Mouse (Mus musculus) embryonic stem cell, embryonic (primary cell): ENCODE results near the gene 6430548M08Rik.

Experiments
- CTCF ChIA-PET, 4 experiments: fragments of 300-600 bp in 2 of 4; fragments of 350-600 bp in 2 of 4; sonication (Branson Sonifier 250); formaldehyde crosslinking; loops; one replicate each; lab custom pipeline; 2022; ENCODE audit warnings: inconsistent platforms in 2 of 4; lab: Charles Lee
- POLR2A ChIA-PET, 4 experiments: fragments of 300-600 bp in 2 of 4; fragments of 350-600 bp in 2 of 4; sonication (Branson Sonifier 250); formaldehyde crosslinking; loops; one replicate each; lab custom pipeline; 2022; ENCODE audit warnings: antibody characterized with exemption in 4 of 4, inconsistent platforms in 1 of 4; lab: Charles Lee

The 6430548M08Rik gene

DNA sequence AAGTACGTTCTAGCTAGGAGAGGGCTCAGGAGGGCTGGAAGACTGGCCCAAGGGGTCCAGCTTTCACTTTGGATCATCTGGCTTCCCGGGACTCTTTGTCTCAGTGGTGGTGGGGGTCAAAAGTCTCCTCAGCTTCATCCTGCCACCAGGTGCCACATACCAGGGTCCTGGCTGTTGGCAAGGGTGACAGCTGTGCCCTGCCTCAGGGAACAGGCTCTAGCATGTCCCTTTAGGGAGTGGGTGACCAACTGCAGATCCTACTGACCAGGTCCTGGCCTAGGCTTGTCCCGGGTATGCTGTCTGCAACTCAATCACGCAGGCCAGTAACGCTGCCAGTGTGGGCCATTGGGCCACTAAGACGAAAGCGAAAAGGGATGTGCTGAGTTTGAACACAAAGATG, 98.6 kb downstream of the 6430548M08Rik start:
- ChIA-PET CTCF (interaction anchor here in 1 of 4 experiments (1.4 to 2.5 kb wide), 2 partner anchors 34 to 103 kb away, joined by 3 to 6 read pairs; no protein-coding TSS in a partner anchor), POLR2A (no interaction called here)

DNA sequence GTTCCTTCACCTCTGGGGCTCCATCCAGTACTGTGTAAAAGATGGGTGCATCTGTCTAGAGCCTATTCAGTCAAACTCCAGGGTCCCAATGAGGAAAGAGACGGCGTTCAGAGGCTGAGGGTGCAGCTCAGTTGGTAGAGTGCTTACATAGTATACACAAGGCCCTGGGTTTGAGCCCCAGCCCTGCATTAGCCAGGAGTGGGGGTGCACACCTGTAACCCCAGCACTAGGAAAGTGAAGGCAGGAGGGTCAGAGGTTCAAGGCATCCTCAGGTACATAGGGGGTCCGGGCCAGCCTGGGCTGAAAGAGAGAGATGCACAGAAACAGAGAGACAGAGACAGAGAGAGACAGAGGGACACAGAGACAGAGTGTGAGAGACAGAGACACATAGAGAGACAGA, 99.3 kb downstream of the 6430548M08Rik start:
- ChIA-PET CTCF (no interaction called here), POLR2A (no interaction called here)

DNA sequence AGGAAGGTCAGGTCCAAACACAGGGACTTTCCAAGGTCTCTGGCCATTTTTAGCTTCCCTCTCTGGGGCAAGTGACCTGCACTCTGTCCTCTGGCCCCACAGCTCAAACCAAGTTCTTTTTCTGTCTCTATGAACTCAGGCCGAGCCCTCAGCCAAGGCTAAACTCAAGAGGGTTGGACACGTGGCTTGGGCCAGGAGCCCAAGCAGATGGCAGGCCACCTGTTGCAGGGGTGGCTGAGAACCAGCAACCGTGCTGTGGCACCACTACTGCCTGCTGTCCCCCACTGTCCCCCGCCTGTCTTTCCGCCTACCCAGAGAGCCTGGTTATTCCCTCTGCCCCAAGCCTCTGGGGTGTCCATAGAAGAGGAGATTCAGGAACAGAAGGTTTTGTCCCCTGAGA, 100.0 kb downstream of the 6430548M08Rik start:
- CTCF ChIA-PET, result interaction anchor here in 1 of 4 experiments (0.7 to 1.2 kb wide), 2 partner anchors 14 to 75 kb away, joined by 3 read pairs; no protein-coding TSS in a partner anchor
- POLR2A ChIA-PET, result no interaction called here
